Mouse (Mus musculus) B cell, adult (primary cell): ENCODE measurements around the gene Gtf2h1. TPM values are rescaled to one million over a fixed set of nuclear protein-coding genes. Genes with fewer than 3 reads are reported as not detected.

Source experiments
- total RNA-seq: library from RNA; stranded (reverse); gene quantifications from 4 replicates; pipeline ENCODE4 v1.2.4, GENCODE M21; 2023; ENCODE audit not compliant: inconsistent age

Gene Gtf2h1
- total RNA-seq: 55.3 to 67.0 TPM (median 62.3 TPM) in 4 replicates

GRCm38 (mm10) chr7:46795287-46796205 is at the start of gene Gtf2h1, which contains the start of gene Hps5:
Gene Gtf2h1, plus strand, starts transcription at chr7:46796103.
Gene Hps5, minus strand, starts transcription at chr7:46796064.

GRCm38 (mm10) chr7:46751490-46751889 is 44.4 kb upstream of the Gtf2h1 start, which contains the start of gene Saa2:
Gene Saa2, plus strand, starts transcription at chr7:46751790.

GRCm38 (mm10) chr7:46840787-46841525 is 45.1 kb downstream of the Gtf2h1 start, which contains the start of gene Ldha:
Gene Ldha, plus strand, starts transcription at chr7:46841475.

GRCm38 (mm10) chr7:46860996-46861395 is 65.1 kb downstream of the Gtf2h1 start, which contains the start of gene Ldhc:
Gene Ldhc, plus strand, starts transcription at chr7:46861203.

Other genes with a start within 250 kb of the Gtf2h1 start
- gene Sergef, start 156.3 kb upstream of the Gtf2h1 start, total RNA-seq: 22.1 to 27.1 TPM (median 23.8 TPM) in 4 replicates
- not detected in 4 replicates for gene Tph1, start 123.6 kb upstream of the Gtf2h1 start, total RNA-seq
- gene Saal1, start 85.4 kb upstream of the Gtf2h1 start, total RNA-seq: 14.0 to 16.3 TPM (median 14.9 TPM) in 4 replicates
- 0.90 TPM in 1 of 4 replicates, not detected in the others for gene Saa3, start 80.4 kb upstream of the Gtf2h1 start, total RNA-seq
- not detected in 4 replicates for gene Saa4, start 63.5 kb upstream of the Gtf2h1 start, total RNA-seq
- gene Saa1, start 53.1 kb upstream of the Gtf2h1 start, total RNA-seq: not detected in 4 replicates
- not detected in 4 replicates for gene Saa2, start 44.3 kb upstream of the Gtf2h1 start, total RNA-seq
- gene Hps5, start within 50 bp of the Gtf2h1 start, total RNA-seq: 52.4 to 64.3 TPM (median 57.5 TPM) in 4 replicates
- gene Ldha, start 45.4 kb downstream of the Gtf2h1 start, total RNA-seq: 177 to 194 TPM (median 177 TPM) in 4 replicates
- gene Ldhc, start 65.1 kb downstream of the Gtf2h1 start, total RNA-seq: not detected in 4 replicates
- 55.6 to 62.8 TPM (median 60.6 TPM) in 4 replicates for gene Tsg101, start 123.9 kb downstream of the Gtf2h1 start, total RNA-seq
- gene Uevld, start 162.4 kb downstream of the Gtf2h1 start, total RNA-seq: 4.6 to 8.5 TPM (median 6.1 TPM) in 4 replicates
- gene Gm9999, start 187.5 kb downstream of the Gtf2h1 start, total RNA-seq: not detected in 4 replicates
- 89.3 to 99.8 TPM (median 96.1 TPM) in 4 replicates for gene Spty2d1, start 212.3 kb downstream of the Gtf2h1 start, total RNA-seq